Mouse (Mus musculus) gastrocnemius, postnatal 14 days (tissue): ENCODE data around the gene Ube2l3. TPM values are rescaled to one million over a fixed set of nuclear protein-coding genes. Genes with fewer than 3 reads are reported as not detected.
A peak's percentile ranks its signal among the peaks of the same experiment; 100 is the strongest.
"Not testable (repeated sequence)": the region's sequence is repeated elsewhere in the genome, so short reads cannot be mapped to it uniquely, and the experiment has no call there.

ENCODE experiments used
- DNase-seq: peaks from one replicate; pipeline ENCODE4 v3.0.0; 2021; ENCODE audit warnings: mixed read lengths
- intact Hi-C: fragments of 180-260 bp; cut with DNase I; formaldehyde crosslinking; loops from one replicate; pipeline ENCODE4 v1.15.1; 2025; ENCODE audit warnings: low total_unique reads
- total RNA-seq, 2 experiments: library from RNA; stranded (reverse); gene quantifications; 2 replicates each; pipeline ENCODE4 v1.2.3; 2021

The Ube2l3 gene
- total RNA-seq, 2 experiments from 2014 or later = 144 TPM

GRCm38 (mm10) chr16:17165478-17165877, 37.0 kb downstream of the Ube2l3 start:
- intact Hi-C loops, DNase-seq: not testable (repeated sequence)

GRCm38 (mm10) chr16:17154346-17154745, 48.1 kb downstream of the Ube2l3 start:
- DNase-seq = no peak
- intact Hi-C loops = no loop called here

- intact Hi-C loops = no loop called here
Observed at GRCm38 (mm10) chr16:17151874-17152273, 50.6 kb downstream of the Ube2l3 start.

GRCm38 (mm10) chr16:17150520-17151258, 51.8 kb downstream of the Ube2l3 start:
- intact Hi-C loops = no loop called here
- no peak for DNase-seq

More at GRCm38 (mm10) chr16:17151874-17152273, 50.6 kb downstream of the Ube2l3 start:
- no peak for DNase-seq

- DNase-seq = no peak
- intact Hi-C loops = no loop called here
Observed at GRCm38 (mm10) chr16:17148084-17148483, 54.4 kb downstream of the Ube2l3 start.

- intact Hi-C loops = no loop called here
- DNase-seq = no peak
Observed at GRCm38 (mm10) chr16:17147391-17147929, 55.0 kb downstream of the Ube2l3 start.

GRCm38 (mm10) chr16:17146772-17147235, 55.6 kb downstream of the Ube2l3 start, which contains the start of gene Ccdc116:
Gene Ccdc116 (minus strand): TSS chr16:17147229.
- intact Hi-C loops = no loop called here
- DNase-seq = peak; percentile 80

GRCm38 (mm10) chr16:17144339-17144738, 58.1 kb downstream of the Ube2l3 start, which contains the start of gene Ydjc:
Gene Ydjc (plus strand): TSS chr16:17144621.
- no peak for DNase-seq
- intact Hi-C loops = no loop called here

- no peak for DNase-seq
Observed at GRCm38 (mm10) chr16:17137355-17137754, 65.1 kb downstream of the Ube2l3 start.

GRCm38 (mm10) chr16:17132906-17133200, 69.6 kb downstream of the Ube2l3 start:
- intact Hi-C loops = no loop called here

More at GRCm38 (mm10) chr16:17137355-17137754, 65.1 kb downstream of the Ube2l3 start:
- intact Hi-C loops = loop anchor here (5.0 kb wide), 1 partner anchor 140 kb away; the partner anchor contains the start of gene Tmem191c

GRCm38 (mm10) chr16:17132089-17132905, 70.2 kb downstream of the Ube2l3 start, which contains the start of gene Sdf2l1:
Gene Sdf2l1 (minus strand): TSS chr16:17132383.
- DNase-seq = peak; percentile 98
- intact Hi-C loops = no loop called here

More at GRCm38 (mm10) chr16:17132906-17133200, 69.6 kb downstream of the Ube2l3 start:
- DNase-seq = no peak

- intact Hi-C loops = no loop called here
- DNase-seq = no peak
Observed at GRCm38 (mm10) chr16:17131191-17132088, 71.0 kb downstream of the Ube2l3 start.

GRCm38 (mm10) chr16:17127292-17127691, 75.2 kb downstream of the Ube2l3 start:
- peak; percentile 36 for DNase-seq
- intact Hi-C loops = no loop called here

- peak; percentile 30 for DNase-seq
- intact Hi-C loops = no loop called here
Observed at GRCm38 (mm10) chr16:17124871-17125520, 77.5 kb downstream of the Ube2l3 start, which contains the start of gene 2610318N02Rik. Gene 2610318N02Rik (minus strand): TSS chr16:17125167.

- intact Hi-C loops = no loop called here
- DNase-seq = no peak
Observed at GRCm38 (mm10) chr16:17124119-17124870, 78.2 kb downstream of the Ube2l3 start.

GRCm38 (mm10) chr16:17121569-17121968, 80.9 kb downstream of the Ube2l3 start:
- no peak for DNase-seq
- intact Hi-C loops = no loop called here

- intact Hi-C loops = no loop called here
- no peak for DNase-seq
Observed at GRCm38 (mm10) chr16:17117309-17117799, 85.1 kb downstream of the Ube2l3 start.
